Mouse (Mus musculus) cortical plate, adult 2 months (tissue): ENCODE data around the gene Dhdds. TPM values are rescaled to one million over a fixed set of nuclear protein-coding genes. Genes with fewer than 3 reads are reported as not detected.
"Not testable (repeated sequence)": the region's sequence is repeated elsewhere in the genome, so short reads cannot be mapped to it uniquely, and the experiment has no call there.

Experiments
- H3K27ac ChIP-seq: fragments of 200-500 bp; 2 replicates; pipeline ENCODE4 v1.5.1; 2012; ENCODE audit warnings: low read length, control low read depth, inconsistent platforms; ENCODE audit not compliant: insufficient read depth
- H3K4me1 ChIP-seq: fragments of 200-500 bp; 2 replicates; pipeline ENCODE4 v1.6.1; 2011; ENCODE audit warnings: low read length; ENCODE audit not compliant: control insufficient read depth, insufficient read depth
- H3K4me3 ChIP-seq: fragments of 200-500 bp; 2 replicates; pipeline ENCODE4 v1.5.1; 2011; ENCODE audit warnings: mild to moderate bottlenecking, low read length, control low read depth; ENCODE audit not compliant: insufficient read depth
- CTCF ChIP-seq: fragments of 200-500 bp; IDR thresholded peaks from 2 replicates; pipeline ENCODE4 v1.5.1; 2011; ENCODE audit warnings: mild to moderate bottlenecking, control low read depth, low read length; ENCODE audit not compliant: insufficient read depth; ENCODE audit errors: extremely low read depth
- POLR2A ChIP-seq: fragments of 200-500 bp; IDR thresholded peaks from 2 replicates; pipeline ENCODE4 v1.6.1; 2011; ENCODE audit warnings: mild to moderate bottlenecking, low read length, control low read depth; ENCODE audit not compliant: insufficient read depth; ENCODE audit errors: extremely low read depth
- polyA plus RNA-seq: library from polyadenylated mRNA; depleted of rRNA; stranded (reverse); fragments of >200 nt; gene quantifications from 2 replicates; pipeline ENCODE4 v1.2.3, GENCODE M21; 2012

Dhdds gene
- polyA plus RNA-seq, 1 experiment, result 66.2 TPM

DNA sequence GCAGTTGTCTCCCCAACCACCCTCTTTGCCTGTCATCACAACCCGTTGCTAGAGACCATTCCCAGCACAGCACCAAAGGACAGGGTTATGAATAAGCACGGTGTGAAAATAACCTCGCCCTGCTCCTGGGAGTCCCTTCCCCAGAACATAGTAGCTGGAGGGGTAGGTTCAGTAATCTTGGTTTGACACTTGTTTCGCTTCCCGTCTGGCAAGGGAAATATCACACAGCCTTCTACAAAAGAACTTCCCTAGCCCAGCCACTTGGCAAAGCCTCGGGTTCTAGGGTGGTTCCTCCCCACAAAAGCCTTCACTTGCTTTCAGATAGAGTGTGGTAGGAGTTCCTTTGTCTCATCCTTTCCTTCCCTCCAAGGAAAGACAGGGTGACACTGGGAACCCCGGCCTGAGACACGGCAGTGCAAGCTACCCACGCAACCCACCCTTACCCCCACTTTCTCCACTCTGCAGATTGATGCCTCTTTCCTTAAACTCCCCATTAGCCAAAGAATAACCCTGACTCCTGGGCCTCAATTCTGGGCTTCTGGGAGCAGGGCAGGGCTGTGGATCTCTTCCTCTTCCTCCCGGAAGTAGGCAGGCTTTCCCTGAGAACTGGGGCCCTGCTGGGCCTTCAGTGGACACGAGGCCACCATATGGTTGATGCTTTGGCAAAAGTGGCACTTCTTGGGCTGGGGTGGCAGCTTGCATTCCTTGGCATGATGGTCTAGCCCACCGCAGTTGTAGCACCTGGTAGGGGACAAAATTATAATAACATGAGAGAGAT, 5.1 kb upstream of the Dhdds start:
- H3K4me1 ChIP-seq, result no peaks in the 10 kb centered on the region
- no peak for TF ChIP-seq POLR2A
- no peak for TF ChIP-seq CTCF
- no peak overlapping the region for H3K27ac ChIP-seq
- no peak overlapping the region for H3K4me3 ChIP-seq

DNA sequence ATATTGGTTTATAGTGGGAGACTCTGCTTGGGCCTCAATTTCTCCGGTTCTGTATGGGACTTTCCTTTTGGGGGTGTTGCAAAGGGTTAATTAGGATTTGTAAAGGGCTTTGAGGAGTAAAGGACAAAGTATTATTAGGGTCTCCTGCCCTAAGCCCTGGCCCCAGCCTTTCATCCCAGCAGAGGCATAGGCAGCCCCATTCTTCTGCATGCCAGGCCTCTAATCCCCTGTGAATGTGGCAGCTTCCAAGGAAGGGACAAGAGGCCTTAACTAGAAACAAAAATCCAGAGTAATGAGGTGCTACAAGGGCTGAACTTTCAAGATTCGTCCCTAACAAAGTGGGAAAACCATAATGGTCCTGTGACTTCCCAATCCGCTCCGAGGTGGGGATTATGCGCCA, 2.2 kb upstream of the Dhdds start:
- H3K27ac ChIP-seq, result no peak overlapping the region
- H3K4me3 ChIP-seq, result no peak overlapping the region
- H3K4me1 ChIP-seq, result no peaks in the 10 kb centered on the region
- no peak for TF ChIP-seq POLR2A
- TF ChIP-seq CTCF, result no peak

DNA sequence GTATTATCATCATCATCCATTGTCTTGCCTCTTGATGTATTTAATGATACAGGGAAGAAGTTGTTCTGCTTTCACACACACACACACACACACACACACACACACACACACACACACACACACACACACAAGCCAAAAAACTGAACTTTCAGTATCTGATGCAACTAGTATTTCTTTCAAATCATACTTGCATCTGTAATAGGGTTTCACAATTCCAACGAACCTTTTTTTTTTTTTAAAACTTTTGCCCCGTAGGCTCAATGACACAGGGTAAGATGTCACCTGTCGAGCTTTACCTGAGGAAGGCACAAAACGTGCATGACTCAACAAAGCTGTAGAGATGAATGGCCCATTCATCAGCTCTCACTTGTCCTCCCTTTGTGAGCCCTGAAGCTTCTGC, 1.5 kb upstream of the Dhdds start:
- Histone ChIP-seq H3K4me1 (no peaks in the 10 kb centered on the region), H3K4me3 (no peak overlapping the region), H3K27ac (no peak overlapping the region)
- TF ChIP-seq POLR2A, result no peak
- TF ChIP-seq CTCF, result no peak

DNA sequence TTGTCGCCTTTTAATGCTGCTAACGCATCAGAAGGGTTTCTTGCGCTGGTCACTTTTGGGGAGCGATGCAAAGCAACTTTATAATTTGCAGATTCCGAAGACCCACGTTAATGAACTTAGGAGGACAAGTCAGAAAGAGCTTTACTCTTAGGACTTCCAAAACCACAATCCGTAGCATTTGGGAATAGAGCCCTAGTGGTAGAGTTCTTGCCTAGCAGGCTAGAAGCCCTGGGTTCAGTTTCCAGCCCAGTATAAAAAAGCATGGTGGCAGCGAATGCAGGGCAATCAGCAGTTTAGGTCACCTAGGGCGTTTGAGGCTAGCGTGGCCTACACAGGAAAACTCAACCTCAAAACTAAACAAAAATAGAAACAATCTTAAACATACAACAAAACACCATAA, 992 bp upstream of the Dhdds start:
- no peak for TF ChIP-seq CTCF
- no peak for TF ChIP-seq POLR2A
- Histone ChIP-seq H3K4me1 (no peaks in the 10 kb centered on the region), H3K27ac (no peak overlapping the region)

DNA sequence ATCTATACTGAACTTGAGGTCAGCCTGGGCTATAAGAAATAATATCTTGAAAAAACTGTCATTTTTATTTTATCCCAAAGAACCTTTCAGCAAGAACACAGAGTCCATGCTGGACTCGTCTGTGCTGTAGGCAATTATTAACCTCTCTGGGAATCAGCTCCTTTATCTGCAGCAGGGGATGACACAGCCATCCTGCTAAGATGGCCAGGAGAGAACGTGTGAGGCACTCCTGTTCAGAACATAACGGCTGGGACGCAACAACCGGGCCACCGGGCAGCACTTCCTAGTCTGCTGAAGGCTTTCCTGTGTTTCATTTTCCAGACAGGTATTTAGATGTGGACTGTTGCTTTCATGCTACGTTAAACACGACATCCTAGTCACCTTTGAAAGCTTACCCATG, 6.0 kb downstream of the Dhdds start:
- no peak overlapping the region for H3K27ac ChIP-seq
- TF ChIP-seq CTCF (no peak), POLR2A (no peak)
- H3K4me3 ChIP-seq, result no peak overlapping the region
- no peaks in the 10 kb centered on the region for H3K4me1 ChIP-seq

More for the DNA sequence above, 992 bp upstream of the Dhdds start:
- no peak overlapping the region for H3K4me3 ChIP-seq

DNA sequence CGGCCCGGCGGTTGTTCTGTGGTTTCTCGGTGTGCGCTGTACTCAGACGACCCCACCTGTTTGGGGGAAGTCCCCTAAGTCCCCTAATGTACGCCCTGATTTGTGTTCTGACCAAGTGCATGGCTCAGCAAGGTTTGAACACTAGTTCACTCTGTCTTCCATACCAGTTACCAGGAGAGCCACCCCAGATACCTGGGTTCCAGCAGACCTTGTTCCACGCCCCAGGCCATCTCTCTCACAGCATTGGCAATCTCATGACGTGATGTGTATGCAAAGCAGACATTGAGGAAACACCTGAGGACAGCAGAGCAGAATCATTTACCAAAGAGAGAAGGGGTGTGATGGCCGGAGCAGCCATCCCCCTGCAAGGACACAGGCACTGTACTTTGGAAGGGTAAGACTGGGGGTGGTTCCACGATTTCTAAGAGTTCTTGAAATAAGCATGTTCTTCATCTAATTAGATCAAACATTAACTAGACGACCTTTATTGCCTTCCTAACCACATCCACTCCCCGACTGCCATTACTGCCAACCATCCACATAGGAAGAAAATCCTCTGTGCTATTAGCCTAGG, 9.5 kb downstream of the Dhdds start:
- Histone ChIP-seq H3K27ac (no peak overlapping the region), H3K4me3 (no peak overlapping the region), H3K4me1 (no peaks in the 10 kb centered on the region)
- no peak for TF ChIP-seq CTCF
- no peak for TF ChIP-seq POLR2A

DNA sequence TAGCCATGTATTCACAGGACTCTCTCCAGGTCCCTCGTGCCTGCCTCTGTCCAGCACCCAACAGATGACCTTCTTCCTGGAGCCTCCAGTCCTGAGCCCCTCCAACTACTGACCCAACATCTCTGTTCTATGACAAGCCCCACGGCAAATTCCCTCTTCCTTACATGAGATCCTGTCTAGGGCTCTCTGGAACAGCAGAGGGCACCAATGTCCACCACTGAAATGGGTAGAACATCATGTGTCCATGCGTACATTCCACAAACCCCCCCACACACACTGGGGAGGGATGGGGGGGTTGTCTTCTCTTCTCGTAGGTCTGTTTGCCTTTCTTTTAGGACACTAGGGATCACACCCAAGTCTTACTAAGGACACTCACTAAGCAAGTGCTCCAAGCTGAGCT, 10.7 kb downstream of the Dhdds start:
- TF ChIP-seq CTCF, result peak; percentile 17; the same call in 1 of the 2 replicates
- no peak for TF ChIP-seq POLR2A
- Histone ChIP-seq H3K27ac (no peak overlapping the region), H3K4me3 (no peak overlapping the region), H3K4me1 (no peaks in the 10 kb centered on the region)

DNA sequence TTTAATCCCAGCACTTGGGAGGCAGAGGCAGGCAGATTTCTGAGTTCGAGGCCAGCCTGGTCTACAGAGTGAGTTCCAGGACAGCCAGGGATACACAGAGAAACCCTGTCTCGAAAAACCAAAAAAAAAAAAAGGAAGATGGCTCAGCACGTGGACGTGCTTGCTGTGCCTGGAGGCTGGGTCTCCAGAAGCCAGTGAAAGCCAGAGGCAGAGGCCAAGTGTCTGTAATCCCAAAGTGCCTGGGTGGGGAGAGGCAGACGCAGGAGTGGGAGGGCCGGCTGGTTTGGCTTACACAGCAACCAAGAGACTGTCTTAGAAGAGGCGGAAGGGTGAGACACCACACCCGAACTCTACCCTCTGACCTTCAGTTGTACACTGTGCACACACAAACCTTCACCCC, 12.4 kb downstream of the Dhdds start:
- not testable (repeated sequence) for H3K4me1 ChIP-seq, H3K27ac ChIP-seq, H3K4me3 ChIP-seq

DNA sequence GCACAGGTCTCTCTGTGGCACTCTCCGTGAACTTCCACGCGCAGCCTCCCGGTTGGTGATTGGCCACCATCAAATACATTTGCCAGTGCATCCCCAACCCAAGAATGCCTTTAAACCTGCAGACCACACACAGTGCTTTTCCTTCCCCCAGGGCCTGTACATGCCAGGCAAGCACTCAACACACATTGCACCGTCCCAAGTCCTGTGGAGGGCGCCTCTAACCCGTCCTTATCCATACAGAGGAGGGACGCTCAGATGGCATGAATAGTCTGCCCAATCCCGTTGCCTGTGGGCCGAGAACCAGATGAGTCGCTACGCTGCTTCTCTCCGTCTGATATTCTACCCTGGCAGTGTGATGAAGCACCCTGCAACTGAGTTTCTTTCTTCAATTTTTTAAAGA, 17.8 kb downstream of the Dhdds start:
- TF ChIP-seq CTCF (no peak), POLR2A (no peak)
- Histone ChIP-seq H3K4me3 (no peak overlapping the region), H3K4me1 (no peaks in the 10 kb centered on the region), H3K27ac (no peak overlapping the region)

DNA sequence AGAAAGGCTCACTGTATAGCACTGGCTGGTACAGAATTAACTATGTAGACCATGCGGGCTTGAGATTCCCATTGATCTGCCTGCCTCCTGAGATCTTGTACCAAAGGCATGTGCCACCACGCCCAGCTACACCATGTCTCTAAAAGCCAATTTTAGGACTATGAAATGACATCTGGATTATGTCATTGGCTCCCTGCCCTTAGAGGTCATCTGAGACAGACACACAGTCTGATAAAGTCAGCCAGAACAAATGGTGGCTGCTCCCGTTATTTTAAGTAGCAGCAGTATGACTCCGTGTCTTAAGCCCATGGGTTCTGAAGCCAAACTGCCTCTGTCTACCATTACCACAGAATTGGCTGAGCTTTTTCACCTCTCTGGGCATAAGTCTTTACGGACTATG, 20.2 kb downstream of the Dhdds start:
- TF ChIP-seq CTCF (no peak), POLR2A (no peak)
- no peak overlapping the region for H3K4me3 ChIP-seq

More for the DNA sequence above, 20.2 kb downstream of the Dhdds start:
- Histone ChIP-seq H3K27ac (no peak overlapping the region), H3K4me1 (no peaks in the 10 kb centered on the region)
